Mouse (Mus musculus) midbrain, embryonic 11.5 days (tissue): ENCODE measurements around the gene Kcnj5. TPM values are rescaled to one million over a fixed set of nuclear protein-coding genes. Genes with fewer than 3 reads are reported as not detected.

Experiments used
- ATAC-seq: fragments of 200-750 bp; cut with Nextera tagmentation; 2 replicates; pipeline ENCODE4 v1.8.0; 2017; ENCODE audit warnings: moderate TSS enrichment, moderate library complexity; ENCODE audit not compliant: low FRiP score
- DNase-seq: peaks from one replicate; pipeline ENCODE4 v3.0.0; 2015; ENCODE audit warnings: low spot score; ENCODE audit errors: missing footprints
- H3K27ac ChIP-seq: fragments of 300-500 bp; sonication (generic); 2 replicates; pipeline ENCODE4 v1.5.1; 2014; ENCODE audit warnings: low read depth, low read length
- H3K27me3 ChIP-seq: fragments of 300-500 bp; sonication (generic); 2 replicates; pipeline ENCODE4 v1.6.1; 2014; ENCODE audit warnings: mild to moderate bottlenecking, low read length, moderate library complexity, mixed read lengths; ENCODE audit not compliant: control insufficient read depth, insufficient read depth
- H3K36me3 ChIP-seq: fragments of 300-500 bp; sonication (generic); 2 replicates; pipeline ENCODE4 v1.6.1; 2014; ENCODE audit warnings: mild to moderate bottlenecking, low read length, moderate library complexity, mixed read lengths; ENCODE audit not compliant: control insufficient read depth, insufficient read depth
- H3K4me1 ChIP-seq: fragments of 300-500 bp; sonication (generic); 2 replicates; pipeline ENCODE4 v1.6.1; 2014; ENCODE audit warnings: low read length; ENCODE audit not compliant: control insufficient read depth, insufficient read depth
- H3K4me2 ChIP-seq: fragments of 300-500 bp; sonication (generic); 2 replicates; pipeline ENCODE4 v1.6.1; 2014; ENCODE audit warnings: mild to moderate bottlenecking, moderate library complexity
- H3K4me3 ChIP-seq: fragments of 300-500 bp; sonication (generic); 2 replicates; pipeline ENCODE4 v1.5.1; 2014; ENCODE audit warnings: low read depth, low read length
- H3K9ac ChIP-seq: fragments of 300-500 bp; sonication (generic); 2 replicates; pipeline ENCODE4 v1.6.1; 2014; ENCODE audit warnings: low read length
- H3K9me3 ChIP-seq: fragments of 300-500 bp; sonication (generic); 2 replicates; pipeline ENCODE4 v1.6.1; 2016; ENCODE audit warnings: low read length; ENCODE audit not compliant: control insufficient read depth
- whole genome bisulfite sequencing: fragments of 180-500 bp; shearing (Covaris S2); extraction: QIAGEN DNeasy Blood & Tissue Kit; methylation state at CpG from one replicate; pipeline ENCODE4 v1.1.7; 2014; 5-methylcytosine and 5-hydroxymethylcytosine counted together
- polyA plus RNA-seq: library from polyadenylated mRNA; unstranded; fragments of >200 nt; fragmentation: Nextera tagmentation; extraction: Ambion mirVana; gene quantifications from 2 replicates; pipeline ENCODE4 v1.2.1, GENCODE M21; 2014

The Kcnj5 gene
- polyA plus RNA-seq, 1 experiment from 2014 or later, result 0.33 TPM

DNA sequence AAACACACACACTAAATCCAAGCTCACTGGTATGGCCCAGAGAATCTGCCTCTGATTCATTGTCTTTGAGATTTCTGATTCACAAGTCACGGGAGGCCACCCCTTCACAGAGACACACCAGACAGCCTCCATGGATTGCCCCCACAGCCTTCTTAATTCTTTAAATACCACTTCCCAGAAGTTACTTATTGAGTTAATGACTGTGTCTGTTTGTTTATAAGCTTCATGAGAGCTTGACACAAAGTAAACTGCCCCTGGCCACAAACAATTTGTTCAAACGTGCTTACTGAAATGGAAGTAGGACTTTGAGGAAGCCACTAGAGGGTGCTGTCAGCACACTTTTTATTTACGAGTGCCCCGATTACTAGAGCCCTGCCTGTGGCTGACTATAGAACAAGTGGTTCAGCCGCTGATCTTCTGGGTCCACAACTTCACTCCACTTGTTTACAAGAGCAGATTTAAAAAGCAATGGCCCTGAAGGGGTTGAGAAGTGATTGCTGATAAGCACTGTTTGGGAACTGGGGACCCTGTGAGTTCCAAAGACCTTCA is 72.2 kb downstream of the Kcnj5 start:
- no peak overlapping the region for H3K27ac ChIP-seq
- H3K9ac ChIP-seq, result no peak overlapping the region
- no peaks in the 10 kb centered on the region for H3K27me3 ChIP-seq
- no peaks in the 10 kb centered on the region for H3K36me3 ChIP-seq
- H3K9me3 ChIP-seq, result no peaks in the 10 kb centered on the region
- H3K4me1 ChIP-seq, result no peaks in the 10 kb centered on the region
- H3K4me2 ChIP-seq, result no peak overlapping the region
- DNase-seq (peak; percentile 93), ATAC-seq (peak; percentile 58; the same call in 1 of the 2 replicates)
- WGBS, result 14% methylated on average over 5 of the region's 5 CpGs
- no peak overlapping the region for H3K4me3 ChIP-seq

Other genes with a start within 250 kb of the Kcnj5 start
- gene Arhgap32, start 228.2 kb downstream of the Kcnj5 start, polyA plus RNA-seq, result 6.9 and 7.2 TPM in 2 replicates
- not detected in 2 replicates for gene Kcnj1, start 28.1 kb upstream of the Kcnj5 start, polyA plus RNA-seq
- gene Fli1, start 198.5 kb upstream of the Kcnj5 start, polyA plus RNA-seq, result 12.6 and 12.8 TPM in 2 replicates